Mouse (Mus musculus): ENCODE measurements around the gene Spata19. TPM values are rescaled to one million over a fixed set of nuclear protein-coding genes. Genes with fewer than 3 reads are reported as not detected.
A peak's percentile ranks its signal among the peaks of the same experiment; 100 is the strongest.

Gene Spata19
- total and polyA plus RNA-seq, 2 experiments: not detected

GRCm38 (mm10) chr9:27386951-27387350 is 9.6 kb upstream of the Spata19 start:
- no peaks in the 10 kb centered on the region for H3K36me3 ChIP-seq (ENCODE audit: control insufficient read depth, insufficient read depth, low read length)
- no peak overlapping the region for H3K4me3 ChIP-seq (ENCODE audit: insufficient read depth, low read depth, low read length)
- 77% methylated on average over 3 of the region's 3 CpGs for WGBS
- no peaks in the 10 kb centered on the region for H3K27me3 ChIP-seq (ENCODE audit: control insufficient read depth, insufficient read depth, low read length)
- H3K9ac ChIP-seq (ENCODE audit: low read depth, low read length): no peak overlapping the region
- no peak overlapping the region for H3K27ac ChIP-seq (replicated peaks; ENCODE audit: insufficient read depth, low read depth, low read length)
- no peak for DNase-seq (ENCODE audit: extremely low read depth, low read depth, low spot score)
- no peaks in the 10 kb centered on the region for H3K4me1 ChIP-seq (ENCODE audit: control insufficient read depth, insufficient read depth, low read length)
- no peaks in the 10 kb centered on the region for H3K79me2 ChIP-seq (ENCODE audit: control insufficient read depth, insufficient read depth, low read length)
- TF ChIP-seq CTCF (IDR thresholded peaks at IDR 0.05; ENCODE audit: low read depth, low read length): no peak
- TF ChIP-seq POLR2A (IDR thresholded peaks at IDR 0.05; ENCODE audit: extremely low read depth, insufficient read depth, low read length): no peak

DNA sequence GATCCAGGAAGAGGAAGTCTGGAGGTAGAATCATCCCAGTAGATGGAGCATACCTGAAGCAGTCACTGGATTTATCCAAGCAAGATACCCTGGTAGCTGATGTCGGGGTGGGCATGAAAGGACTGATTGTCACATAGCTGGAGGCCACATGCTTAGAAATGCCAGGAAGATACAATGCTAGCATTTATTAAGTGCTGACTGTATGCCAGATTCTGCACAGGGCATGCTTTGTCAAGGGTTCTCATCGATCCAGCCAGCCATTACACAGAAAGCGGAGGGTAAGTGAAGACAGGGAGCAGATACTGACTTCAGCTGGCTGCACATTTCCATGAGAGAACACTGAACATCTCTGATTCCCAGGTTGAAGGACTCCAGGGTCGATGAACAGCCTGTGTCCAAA is 4.6 kb downstream of the Spata19 start:
- no peak overlapping the region for H3K9ac ChIP-seq (ENCODE audit: low read depth, low read length)
- H3K27me3 ChIP-seq (ENCODE audit: control insufficient read depth, insufficient read depth, low read length): no peaks in the 10 kb centered on the region
- H3K36me3 ChIP-seq (ENCODE audit: control insufficient read depth, insufficient read depth, low read length): no peaks in the 10 kb centered on the region
- no peak for DNase-seq (ENCODE audit: extremely low read depth, low read depth, low spot score)
- no peak overlapping the region for H3K27ac ChIP-seq (replicated peaks; ENCODE audit: insufficient read depth, low read depth, low read length)
- TF ChIP-seq CTCF (IDR thresholded peaks at IDR 0.05; ENCODE audit: low read depth, low read length) (no peak), POLR2A (IDR thresholded peaks at IDR 0.05; ENCODE audit: extremely low read depth, insufficient read depth, low read length) (no peak)
- H3K4me3 ChIP-seq (ENCODE audit: insufficient read depth, low read depth, low read length): no peak overlapping the region
- no peaks in the 10 kb centered on the region for H3K79me2 ChIP-seq (ENCODE audit: control insufficient read depth, insufficient read depth, low read length)
- 81% methylated on average over 4 of the region's 4 CpGs for WGBS
- no peaks in the 10 kb centered on the region for H3K4me1 ChIP-seq (ENCODE audit: control insufficient read depth, insufficient read depth, low read length)

GRCm38 (mm10) chr9:27409733-27410132 is 13.1 kb downstream of the Spata19 start:
- Histone ChIP-seq H3K36me3 (ENCODE audit: control insufficient read depth, insufficient read depth, low read length) (no peaks in the 10 kb centered on the region), H3K4me1 (ENCODE audit: control insufficient read depth, insufficient read depth, low read length) (no peaks in the 10 kb centered on the region), H3K79me2 (ENCODE audit: control insufficient read depth, insufficient read depth, low read length) (no peaks in the 10 kb centered on the region), H3K4me3 (ENCODE audit: insufficient read depth, low read depth, low read length) (no peak overlapping the region), H3K27me3 (ENCODE audit: control insufficient read depth, insufficient read depth, low read length) (no peaks in the 10 kb centered on the region), H3K27ac (replicated peaks; ENCODE audit: insufficient read depth, low read depth, low read length) (no peak overlapping the region), H3K9ac (ENCODE audit: low read depth, low read length) (no peak overlapping the region)
- TF ChIP-seq CTCF (IDR thresholded peaks at IDR 0.05; ENCODE audit: low read depth, low read length) (peak; percentile 39), POLR2A (IDR thresholded peaks at IDR 0.05; ENCODE audit: extremely low read depth, insufficient read depth, low read length) (no peak)
- DNase-seq (ENCODE audit: extremely low read depth, low read depth, low spot score): peak; percentile 37

GRCm38 (mm10) chr9:27414058-27414460 is 17.5 kb downstream of the Spata19 start:
- no peaks in the 10 kb centered on the region for H3K36me3 ChIP-seq (ENCODE audit: control insufficient read depth, insufficient read depth, low read length)
- WGBS: 4% methylated on average over 11 of the region's 11 CpGs
- peak; percentile 12 for DNase-seq (ENCODE audit: extremely low read depth, low read depth, low spot score)
- H3K4me3 ChIP-seq (ENCODE audit: insufficient read depth, low read depth, low read length): no peak overlapping the region
- no peaks in the 10 kb centered on the region for H3K4me1 ChIP-seq (ENCODE audit: control insufficient read depth, insufficient read depth, low read length)
- peak; percentile 95 for TF ChIP-seq CTCF (IDR thresholded peaks at IDR 0.05; ENCODE audit: low read depth, low read length)
- TF ChIP-seq POLR2A (IDR thresholded peaks at IDR 0.05; ENCODE audit: extremely low read depth, insufficient read depth, low read length): no peak
- no peaks in the 10 kb centered on the region for H3K27me3 ChIP-seq (ENCODE audit: control insufficient read depth, insufficient read depth, low read length)
- no peaks in the 10 kb centered on the region for H3K79me2 ChIP-seq (ENCODE audit: control insufficient read depth, insufficient read depth, low read length)
- H3K9ac ChIP-seq (ENCODE audit: low read depth, low read length): no peak overlapping the region
- no peak overlapping the region for H3K27ac ChIP-seq (replicated peaks; ENCODE audit: insufficient read depth, low read depth, low read length)

- Histone ChIP-seq H3K27ac (replicated peaks; ENCODE audit: insufficient read depth, low read depth, low read length) (no peak overlapping the region), H3K79me2 (ENCODE audit: control insufficient read depth, insufficient read depth, low read length) (no peaks in the 10 kb centered on the region), H3K4me3 (ENCODE audit: insufficient read depth, low read depth, low read length) (no peak overlapping the region), H3K27me3 (ENCODE audit: control insufficient read depth, insufficient read depth, low read length) (no peaks in the 10 kb centered on the region), H3K36me3 (ENCODE audit: control insufficient read depth, insufficient read depth, low read length) (no peaks in the 10 kb centered on the region), H3K4me1 (ENCODE audit: control insufficient read depth, insufficient read depth, low read length) (no peaks in the 10 kb centered on the region), H3K9ac (ENCODE audit: low read depth, low read length) (no peak overlapping the region)
- no peak for DNase-seq (ENCODE audit: extremely low read depth, low read depth, low spot score)
- 78% methylated on average over 4 of the region's 4 CpGs for WGBS
- TF ChIP-seq POLR2A (IDR thresholded peaks at IDR 0.05; ENCODE audit: extremely low read depth, insufficient read depth, low read length) (no peak), CTCF (IDR thresholded peaks at IDR 0.05; ENCODE audit: low read depth, low read length) (no peak)
These were observed 27.9 kb downstream of the Spata19 start for GRCm38 (mm10) chr9:27424511-27424910.

- Histone ChIP-seq H3K27me3 (ENCODE audit: control insufficient read depth, insufficient read depth, low read length) (no peaks in the 10 kb centered on the region), H3K9ac (ENCODE audit: low read depth, low read length) (no peak overlapping the region), H3K27ac (replicated peaks; ENCODE audit: insufficient read depth, low read depth, low read length) (no peak overlapping the region), H3K4me3 (ENCODE audit: insufficient read depth, low read depth, low read length) (no peak overlapping the region), H3K4me1 (ENCODE audit: control insufficient read depth, insufficient read depth, low read length) (no peaks in the 10 kb centered on the region), H3K36me3 (ENCODE audit: control insufficient read depth, insufficient read depth, low read length) (no peaks in the 10 kb centered on the region), H3K79me2 (ENCODE audit: control insufficient read depth, insufficient read depth, low read length) (no peaks in the 10 kb centered on the region)
- DNase-seq (ENCODE audit: extremely low read depth, low read depth, low spot score): no peak
- TF ChIP-seq POLR2A (IDR thresholded peaks at IDR 0.05; ENCODE audit: extremely low read depth, insufficient read depth, low read length) (no peak), CTCF (IDR thresholded peaks at IDR 0.05; ENCODE audit: low read depth, low read length) (no peak)
- 57% methylated on average over 4 of the region's 4 CpGs for WGBS
These were observed 32.0 kb downstream of the Spata19 start for GRCm38 (mm10) chr9:27428552-27428951.
